Mouse (Mus musculus): ENCODE results near the gene Olfr582.

DNA sequence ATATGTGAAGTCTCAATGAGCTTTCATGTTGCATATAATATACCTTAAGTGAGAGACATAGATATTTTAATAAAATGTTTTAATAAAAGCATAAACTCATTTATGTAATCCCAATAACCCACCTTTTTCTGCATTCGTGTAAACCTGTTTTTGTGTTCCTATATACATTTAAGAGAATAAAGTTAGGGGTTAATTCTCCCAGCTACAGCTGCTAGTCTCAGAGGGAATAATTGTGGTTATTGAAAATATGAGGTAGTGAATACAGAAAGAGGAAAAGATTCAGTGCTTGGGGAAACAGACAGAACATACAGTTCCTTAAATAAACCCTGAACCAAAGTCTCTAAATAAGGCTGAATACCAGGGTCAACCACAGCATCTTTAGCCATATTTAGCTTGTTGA is 43.8 kb downstream of the Olfr582 start, which contains the start of gene Olfr584:
- no peak for TF ChIP-seq POLR2A (IDR thresholded peaks at IDR 0.05; ENCODE audit: low read depth, low read length)
- no peak for TF ChIP-seq CTCF (IDR thresholded peaks at IDR 0.05; ENCODE audit: borderline replicate concordance, insufficient read depth, low read length)

Measured in embryonic fibroblast, embryonic 13.5 days (primary cell).